Mouse (Mus musculus): ENCODE results near the gene Hcst. TPM values are rescaled to one million over a fixed set of nuclear protein-coding genes. Genes with fewer than 3 reads are reported as not detected.

Gene Hcst
- polyA plus RNA-seq, 1 experiment from 2014 or later, result 0.39 TPM

DNA sequence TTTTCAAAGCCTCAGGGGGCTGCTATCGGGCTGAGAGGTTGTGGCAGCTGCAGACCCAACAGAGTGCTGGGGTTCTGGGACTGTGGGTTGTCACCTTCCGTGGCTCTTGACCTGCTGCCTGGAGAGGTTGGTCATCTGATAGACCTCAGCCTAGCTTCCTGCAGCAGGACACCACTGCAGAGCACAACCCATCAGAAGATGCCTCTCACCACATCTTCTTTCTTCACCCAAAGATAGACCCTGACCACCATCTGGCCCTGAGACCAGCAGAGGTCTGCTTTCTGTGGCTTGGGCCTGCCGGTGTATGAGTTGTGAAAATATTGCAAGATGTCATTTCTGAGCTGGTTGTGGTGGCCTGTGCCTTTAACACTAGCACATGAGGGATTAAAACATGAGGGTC, 8.6 kb downstream of the Hcst start:
- no peaks in the 10 kb centered on the region for H3K4me1 ChIP-seq (ENCODE audit: control insufficient read depth, insufficient read depth, low read length)
- no peak overlapping the region for H3K9ac ChIP-seq (ENCODE audit: low read length)
- H3K27me3 ChIP-seq (ENCODE audit: control insufficient read depth, insufficient read depth, low read length), result no peaks in the 10 kb centered on the region
- whole genome bisulfite sequencing, result 82% methylated on average over 3 of the region's 3 CpGs
- H3K27ac ChIP-seq (replicated peaks; ENCODE audit: low read depth, low read length), result no peak overlapping the region
- ATAC-seq (ENCODE audit: insufficient number of reproducible peaks, low FRiP score, low TSS enrichment, low read depth) (no peak), DNase-seq (ENCODE audit: low spot score) (no peak)
- H3K4me3 ChIP-seq (ENCODE audit: low read depth, low read length), result no peak overlapping the region
- no peaks in the 10 kb centered on the region for H3K36me3 ChIP-seq (ENCODE audit: control insufficient read depth, insufficient read depth, low read length)
- no peaks in the 10 kb centered on the region for H3K9me3 ChIP-seq (ENCODE audit: control insufficient read depth, low read length)
- H3K4me2 ChIP-seq (ENCODE audit: low read depth, severe bottlenecking), result no peak overlapping the region

DNA sequence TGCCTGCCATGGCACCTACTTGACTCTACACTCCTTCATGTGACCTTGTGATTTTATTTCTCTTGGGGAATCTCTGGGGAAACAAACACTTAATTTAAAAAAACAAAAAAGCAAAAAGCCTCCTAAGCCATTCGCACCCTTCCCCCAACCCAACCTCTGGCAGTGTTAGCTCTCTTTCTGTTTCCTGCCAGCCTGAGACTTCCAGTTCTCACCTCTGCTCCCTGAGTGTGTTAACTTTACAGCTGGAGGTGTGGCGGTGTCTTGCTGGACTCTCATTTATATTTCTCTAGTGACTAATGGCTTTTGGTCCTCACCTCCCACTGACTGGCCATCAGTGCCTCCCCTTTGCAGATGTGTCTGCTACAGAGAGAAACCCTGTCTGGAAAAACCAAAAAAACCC, 9.9 kb downstream of the Hcst start:
- no peaks in the 10 kb centered on the region for H3K9me3 ChIP-seq (ENCODE audit: control insufficient read depth, low read length)
- no peak overlapping the region for H3K4me2 ChIP-seq (ENCODE audit: low read depth, severe bottlenecking)
- no peaks in the 10 kb centered on the region for H3K4me1 ChIP-seq (ENCODE audit: control insufficient read depth, insufficient read depth, low read length)
- ATAC-seq (ENCODE audit: insufficient number of reproducible peaks, low FRiP score, low TSS enrichment, low read depth), result no peak
- no peaks in the 10 kb centered on the region for H3K36me3 ChIP-seq (ENCODE audit: control insufficient read depth, insufficient read depth, low read length)
- no peak for DNase-seq (ENCODE audit: low spot score)
- no peak overlapping the region for H3K9ac ChIP-seq (ENCODE audit: low read length)
- H3K27ac ChIP-seq (replicated peaks; ENCODE audit: low read depth, low read length), result no peak overlapping the region
- H3K4me3 ChIP-seq (ENCODE audit: low read depth, low read length), result no peak overlapping the region
- 34% methylated on average over 2 of the region's 2 CpGs for WGBS
- H3K27me3 ChIP-seq (ENCODE audit: control insufficient read depth, insufficient read depth, low read length), result no peaks in the 10 kb centered on the region

DNA sequence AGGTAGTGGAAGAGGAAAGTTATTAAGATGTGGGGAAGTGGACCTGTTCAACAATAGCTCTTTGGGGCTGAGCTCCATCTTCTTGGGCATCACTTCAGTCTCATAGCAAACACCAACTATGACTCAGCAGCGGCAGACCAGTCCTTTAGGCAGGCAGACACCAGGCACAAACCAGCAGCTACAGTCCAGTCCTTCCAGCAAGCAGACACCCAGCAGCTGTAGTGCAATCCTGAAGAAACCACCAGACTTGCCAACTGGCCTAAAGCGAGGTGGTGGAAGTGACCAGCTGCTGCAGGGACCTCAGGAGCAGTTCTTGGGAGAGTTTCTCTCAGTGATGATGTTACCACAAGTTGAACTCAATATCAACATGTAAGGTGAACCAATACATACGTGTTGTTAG, 11.0 kb downstream of the Hcst start:
- ATAC-seq (ENCODE audit: insufficient number of reproducible peaks, low FRiP score, low TSS enrichment, low read depth) (no peak), DNase-seq (ENCODE audit: low spot score) (no peak)
- no peaks in the 10 kb centered on the region for H3K4me1 ChIP-seq (ENCODE audit: control insufficient read depth, insufficient read depth, low read length)

DNA sequence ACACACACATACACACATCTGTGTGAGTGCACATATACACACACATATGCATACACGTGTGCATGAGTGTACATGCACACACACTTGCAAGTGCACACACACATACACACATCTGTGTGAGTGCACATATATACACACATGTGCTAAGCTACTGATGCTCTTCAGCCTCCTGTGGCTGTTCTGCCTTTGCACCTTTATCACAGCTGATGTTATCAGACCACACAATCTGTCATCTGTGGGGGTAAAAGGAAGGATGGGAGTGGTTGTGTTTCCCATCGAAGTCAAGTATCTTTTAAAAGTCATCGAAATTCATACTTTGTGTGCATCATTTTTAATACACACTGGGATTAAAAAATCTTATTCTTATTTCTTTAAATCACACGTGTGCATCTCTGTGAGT, 17.3 kb downstream of the Hcst start:
- Histone ChIP-seq H3K27me3 (ENCODE audit: control insufficient read depth, insufficient read depth, low read length) (no peaks in the 10 kb centered on the region), H3K4me2 (ENCODE audit: low read depth, severe bottlenecking) (no peak overlapping the region), H3K36me3 (ENCODE audit: control insufficient read depth, insufficient read depth, low read length) (no peaks in the 10 kb centered on the region), H3K4me3 (ENCODE audit: low read depth, low read length) (no peak overlapping the region), H3K9me3 (ENCODE audit: control insufficient read depth, low read length) (no peaks in the 10 kb centered on the region), H3K9ac (ENCODE audit: low read length) (no peak overlapping the region), H3K27ac (replicated peaks; ENCODE audit: low read depth, low read length) (no peak overlapping the region), H3K4me1 (ENCODE audit: control insufficient read depth, insufficient read depth, low read length) (no peaks in the 10 kb centered on the region)
- DNase-seq (ENCODE audit: low spot score) (no peak), ATAC-seq (ENCODE audit: insufficient number of reproducible peaks, low FRiP score, low TSS enrichment, low read depth) (no peak)
- 74% methylated on average over 4 of the region's 4 CpGs for WGBS

More for the DNA sequence above, 11.0 kb downstream of the Hcst start:
- no peak overlapping the region for H3K4me3 ChIP-seq (ENCODE audit: low read depth, low read length)
- H3K9ac ChIP-seq (ENCODE audit: low read length), result no peak overlapping the region
- no peaks in the 10 kb centered on the region for H3K27me3 ChIP-seq (ENCODE audit: control insufficient read depth, insufficient read depth, low read length)
- H3K27ac ChIP-seq (replicated peaks; ENCODE audit: low read depth, low read length), result no peak overlapping the region
- 74% methylated on average over 3 of the region's 3 CpGs for WGBS
- H3K36me3 ChIP-seq (ENCODE audit: control insufficient read depth, insufficient read depth, low read length), result no peaks in the 10 kb centered on the region
- no peaks in the 10 kb centered on the region for H3K9me3 ChIP-seq (ENCODE audit: control insufficient read depth, low read length)
- H3K4me2 ChIP-seq (ENCODE audit: low read depth, severe bottlenecking), result no peak overlapping the region

DNA sequence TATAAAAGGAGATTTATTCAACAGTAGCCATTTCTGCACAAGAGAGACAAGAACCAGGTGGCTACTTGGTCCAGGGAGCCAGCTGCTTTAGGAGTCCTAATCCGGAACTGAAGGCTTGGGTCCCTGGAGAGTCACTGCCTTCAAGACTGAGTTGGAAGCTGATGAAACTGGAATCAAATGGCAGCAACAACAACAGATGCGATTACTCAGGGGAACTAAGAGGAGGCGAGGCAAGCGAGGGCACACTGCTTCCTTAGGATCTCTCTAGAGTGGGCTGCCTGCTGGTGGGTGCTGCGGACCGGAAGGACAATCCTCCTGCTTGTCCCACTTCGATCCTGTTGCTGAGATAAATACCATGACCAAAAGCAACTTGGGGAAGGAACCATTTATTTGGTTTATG, 20.0 kb downstream of the Hcst start:
- Histone ChIP-seq H3K4me2 (ENCODE audit: low read depth, severe bottlenecking) (no peak overlapping the region), H3K9me3 (ENCODE audit: control insufficient read depth, low read length) (no peaks in the 10 kb centered on the region), H3K4me1 (ENCODE audit: control insufficient read depth, insufficient read depth, low read length) (no peaks in the 10 kb centered on the region), H3K36me3 (ENCODE audit: control insufficient read depth, insufficient read depth, low read length) (no peaks in the 10 kb centered on the region), H3K9ac (ENCODE audit: low read length) (no peak overlapping the region), H3K27me3 (ENCODE audit: control insufficient read depth, insufficient read depth, low read length) (no peaks in the 10 kb centered on the region), H3K4me3 (ENCODE audit: low read depth, low read length) (no peak overlapping the region), H3K27ac (replicated peaks; ENCODE audit: low read depth, low read length) (no peak overlapping the region)
- ATAC-seq (ENCODE audit: insufficient number of reproducible peaks, low FRiP score, low TSS enrichment, low read depth) (no peak), DNase-seq (ENCODE audit: low spot score) (no peak)
- 62% methylated on average over 7 of the region's 7 CpGs for WGBS

DNA sequence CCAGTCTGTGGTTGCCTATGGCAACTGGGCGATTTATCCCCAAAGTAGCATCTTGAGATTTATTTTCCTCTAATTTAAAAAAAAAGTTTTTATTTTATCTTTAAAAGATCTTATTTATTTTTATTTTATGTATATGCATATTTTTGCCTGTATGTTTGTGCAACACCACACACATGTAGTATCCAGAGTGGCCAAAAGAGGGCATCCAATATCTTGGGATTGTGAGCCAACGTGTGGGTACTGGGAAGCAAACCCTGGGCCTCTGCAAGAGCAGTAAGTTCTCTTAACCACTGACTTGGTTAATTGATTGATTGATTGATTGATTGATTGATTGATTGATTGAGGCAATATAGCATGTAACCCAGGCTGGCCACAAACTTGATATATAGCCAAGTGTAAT, 24.8 kb downstream of the Hcst start:
- no peaks in the 10 kb centered on the region for H3K27me3 ChIP-seq (ENCODE audit: control insufficient read depth, insufficient read depth, low read length)
- ATAC-seq (ENCODE audit: insufficient number of reproducible peaks, low FRiP score, low TSS enrichment, low read depth) (no peak), DNase-seq (ENCODE audit: low spot score) (no peak)
- no peak overlapping the region for H3K4me2 ChIP-seq (ENCODE audit: low read depth, severe bottlenecking)
- H3K9me3 ChIP-seq (ENCODE audit: control insufficient read depth, low read length), result no peaks in the 10 kb centered on the region
- no peak overlapping the region for H3K27ac ChIP-seq (replicated peaks; ENCODE audit: low read depth, low read length)
- H3K9ac ChIP-seq (ENCODE audit: low read length), result no peak overlapping the region
- H3K4me3 ChIP-seq (ENCODE audit: low read depth, low read length), result no peak overlapping the region
- no peaks in the 10 kb centered on the region for H3K4me1 ChIP-seq (ENCODE audit: control insufficient read depth, insufficient read depth, low read length)
- 44% methylated on average over 2 of the region's 2 CpGs for WGBS
- H3K36me3 ChIP-seq (ENCODE audit: control insufficient read depth, insufficient read depth, low read length), result no peaks in the 10 kb centered on the region

DNA sequence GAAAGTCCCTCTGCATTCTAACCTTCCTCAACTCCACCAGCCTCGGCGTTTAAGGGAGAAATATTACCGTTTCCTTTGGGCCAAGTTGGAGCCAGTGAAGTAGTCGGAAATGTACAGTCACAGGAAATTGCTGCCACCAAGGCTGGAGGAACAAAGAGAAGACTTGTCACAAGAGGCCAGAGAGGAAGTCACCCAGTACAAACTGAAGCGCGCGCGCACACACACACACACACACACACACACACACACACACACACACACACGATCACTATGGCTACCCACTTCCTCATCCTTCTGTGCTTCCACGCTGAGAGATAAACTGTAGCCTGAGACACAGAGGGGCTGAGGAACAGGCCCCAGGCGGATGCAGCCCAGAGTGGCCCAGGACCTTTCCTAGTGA, 25.3 kb downstream of the Hcst start:
- 71% methylated on average over 11 of the region's 11 CpGs for WGBS
- DNase-seq (ENCODE audit: low spot score) (no peak), ATAC-seq (ENCODE audit: insufficient number of reproducible peaks, low FRiP score, low TSS enrichment, low read depth) (no peak)

DNA sequence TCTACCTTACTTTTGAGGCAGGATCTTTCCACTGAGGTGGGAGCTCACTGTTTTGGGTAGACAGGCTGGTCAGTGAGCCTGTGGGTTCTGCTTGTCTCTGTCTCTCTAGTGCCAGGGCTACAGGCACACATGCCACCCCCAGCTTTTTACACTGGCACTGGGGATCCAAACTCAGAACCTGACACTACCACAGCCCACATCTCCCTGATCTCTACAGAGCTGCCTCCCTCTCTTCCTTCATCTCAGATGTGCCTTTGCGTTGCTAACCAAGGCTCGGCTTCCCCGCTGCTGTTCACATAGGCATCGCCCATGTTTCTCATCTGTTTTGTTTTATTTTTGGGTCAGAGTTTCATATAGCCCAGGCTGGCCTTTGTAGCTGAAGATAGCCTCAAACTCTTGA, 26.0 kb downstream of the Hcst start:
- DNase-seq (ENCODE audit: low spot score) (no peak), ATAC-seq (ENCODE audit: insufficient number of reproducible peaks, low FRiP score, low TSS enrichment, low read depth) (no peak)
- Histone ChIP-seq H3K27me3 (ENCODE audit: control insufficient read depth, insufficient read depth, low read length) (no peaks in the 10 kb centered on the region), H3K36me3 (ENCODE audit: control insufficient read depth, insufficient read depth, low read length) (no peaks in the 10 kb centered on the region), H3K4me2 (ENCODE audit: low read depth, severe bottlenecking) (no peak overlapping the region), H3K4me3 (ENCODE audit: low read depth, low read length) (no peak overlapping the region), H3K9me3 (ENCODE audit: control insufficient read depth, low read length) (no peaks in the 10 kb centered on the region), H3K27ac (replicated peaks; ENCODE audit: low read depth, low read length) (no peak overlapping the region), H3K9ac (ENCODE audit: low read length) (no peak overlapping the region), H3K4me1 (ENCODE audit: control insufficient read depth, insufficient read depth, low read length) (no peaks in the 10 kb centered on the region)
- WGBS, result 83% methylated on average over 4 of the region's 4 CpGs

More for the DNA sequence above, 25.3 kb downstream of the Hcst start:
- Histone ChIP-seq H3K9me3 (ENCODE audit: control insufficient read depth, low read length) (no peaks in the 10 kb centered on the region), H3K9ac (ENCODE audit: low read length) (no peak overlapping the region), H3K4me3 (ENCODE audit: low read depth, low read length) (no peak overlapping the region), H3K4me2 (ENCODE audit: low read depth, severe bottlenecking) (no peak overlapping the region), H3K27me3 (ENCODE audit: control insufficient read depth, insufficient read depth, low read length) (no peaks in the 10 kb centered on the region), H3K27ac (replicated peaks; ENCODE audit: low read depth, low read length) (no peak overlapping the region), H3K36me3 (ENCODE audit: control insufficient read depth, insufficient read depth, low read length) (no peaks in the 10 kb centered on the region), H3K4me1 (ENCODE audit: control insufficient read depth, insufficient read depth, low read length) (no peaks in the 10 kb centered on the region)

DNA sequence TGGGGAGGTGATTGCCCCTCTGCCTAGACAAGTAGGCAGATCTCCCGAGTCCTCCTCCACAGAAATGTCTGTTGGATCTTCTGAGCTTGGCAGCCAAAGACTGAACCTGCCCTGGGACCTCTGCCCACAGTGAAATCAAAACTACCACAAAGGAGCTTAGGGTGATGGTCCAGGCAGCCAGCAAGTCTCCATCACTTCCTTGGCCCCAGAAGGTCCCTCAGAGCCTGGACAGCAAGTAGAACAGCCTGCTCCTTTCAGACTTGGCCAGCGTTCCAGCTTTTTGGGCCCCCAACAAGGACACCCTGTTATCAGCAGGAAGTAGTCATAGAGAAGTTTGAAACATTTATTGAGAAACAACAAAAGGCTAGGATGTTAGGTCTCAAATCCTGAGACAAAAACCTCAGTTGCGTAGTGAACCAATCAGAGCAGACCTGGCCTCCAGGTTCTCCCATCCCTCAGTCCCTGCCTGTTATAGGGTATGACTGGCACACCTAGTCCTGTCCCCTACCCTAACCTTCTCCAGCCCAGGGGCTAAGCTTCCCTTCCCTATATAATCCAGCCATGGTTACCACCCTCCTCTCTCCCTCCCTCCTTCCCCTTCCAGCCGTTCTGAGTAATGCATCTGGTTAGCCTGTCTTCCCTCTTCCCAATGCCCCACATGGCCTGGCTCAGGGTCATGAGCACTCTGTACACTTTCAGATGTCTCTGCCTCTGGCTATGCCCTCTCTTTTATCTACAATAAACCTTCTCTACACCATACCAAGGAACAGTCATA, 26.7 kb downstream of the Hcst start:
- Histone ChIP-seq H3K9me3 (ENCODE audit: control insufficient read depth, low read length) (no peaks in the 10 kb centered on the region), H3K4me3 (ENCODE audit: low read depth, low read length) (no peak overlapping the region), H3K27me3 (ENCODE audit: control insufficient read depth, insufficient read depth, low read length) (no peaks in the 10 kb centered on the region), H3K27ac (replicated peaks; ENCODE audit: low read depth, low read length) (no peak overlapping the region), H3K4me1 (ENCODE audit: control insufficient read depth, insufficient read depth, low read length) (no peaks in the 10 kb centered on the region), H3K4me2 (ENCODE audit: low read depth, severe bottlenecking) (no peak overlapping the region), H3K36me3 (ENCODE audit: control insufficient read depth, insufficient read depth, low read length) (no peaks in the 10 kb centered on the region), H3K9ac (ENCODE audit: low read length) (no peak overlapping the region)
- ATAC-seq (ENCODE audit: insufficient number of reproducible peaks, low FRiP score, low TSS enrichment, low read depth), result no peak
- WGBS, result 75% methylated on average over 4 of the region's 4 CpGs
- DNase-seq (ENCODE audit: low spot score), result no peak
